Mouse (Mus musculus) thymus, adult 2 months (tissue): ENCODE measurements around the gene Arl15. TPM values are rescaled to one million over a fixed set of nuclear protein-coding genes. Genes with fewer than 3 reads are reported as not detected.

Experiments
- DNase-seq: peaks from one replicate; pipeline ENCODE4 v3.0.0; 2021
- H3K27ac ChIP-seq: fragments of 200-500 bp; 2 replicates; pipeline ENCODE4 v1.5.1; 2012; ENCODE audit warnings: low read length, control low read depth; ENCODE audit not compliant: control insufficient read depth, insufficient read depth
- H3K27me3 ChIP-seq: fragments of 200-500 bp; 2 replicates; pipeline ENCODE4 v1.6.1; 2012; ENCODE audit warnings: mild to moderate bottlenecking, low read length, moderate library complexity, mixed read lengths; ENCODE audit not compliant: control insufficient read depth, insufficient read depth
- H3K36me3 ChIP-seq: fragments of 200-500 bp; 2 replicates; pipeline ENCODE4 v1.6.1; 2012; ENCODE audit warnings: mild to moderate bottlenecking, low read length, moderate library complexity; ENCODE audit not compliant: control insufficient read depth, insufficient read depth
- H3K4me1 ChIP-seq: fragments of 200-500 bp; replicated peaks from 2 replicates; pipeline ENCODE4 v1.6.1; 2012; ENCODE audit warnings: low read length; ENCODE audit not compliant: control insufficient read depth, insufficient read depth
- H3K4me3 ChIP-seq: fragments of 200-500 bp; 2 replicates; pipeline ENCODE4 v1.5.1; 2012; ENCODE audit warnings: mild to moderate bottlenecking, low read length, control low read depth, moderate library complexity; ENCODE audit not compliant: control insufficient read depth, insufficient read depth
- CTCF ChIP-seq: fragments of 200-500 bp; IDR thresholded peaks from 2 replicates; pipeline ENCODE4 v1.5.1; 2012; ENCODE audit warnings: mild to moderate bottlenecking, control low read depth, low read length, moderate library complexity, borderline replicate concordance; ENCODE audit not compliant: control insufficient read depth, poor library complexity, insufficient read depth; ENCODE audit errors: extremely low read depth
- POLR2A ChIP-seq: fragments of 200-500 bp; IDR thresholded peaks from 2 replicates; pipeline ENCODE4 v1.6.1; 2012; ENCODE audit warnings: mild to moderate bottlenecking, low read length, control low read depth, moderate library complexity; ENCODE audit not compliant: control insufficient read depth, poor library complexity, insufficient read depth; ENCODE audit errors: extremely low read depth
- WGBS: fragments of 180-500 bp; shearing (Covaris S2); methylation state at CpG from one replicate; pipeline ENCODE4 v1.1.7; 2018; 5-methylcytosine and 5-hydroxymethylcytosine counted together
- polyA plus RNA-seq: library from polyadenylated mRNA; depleted of rRNA; stranded (reverse); fragments of >200 nt; gene quantifications from 2 replicates; pipeline ENCODE4 v1.2.3, GENCODE M21; 2012

Gene Arl15
- polyA plus RNA-seq, 1 experiment, result 4.9 TPM

DNA sequence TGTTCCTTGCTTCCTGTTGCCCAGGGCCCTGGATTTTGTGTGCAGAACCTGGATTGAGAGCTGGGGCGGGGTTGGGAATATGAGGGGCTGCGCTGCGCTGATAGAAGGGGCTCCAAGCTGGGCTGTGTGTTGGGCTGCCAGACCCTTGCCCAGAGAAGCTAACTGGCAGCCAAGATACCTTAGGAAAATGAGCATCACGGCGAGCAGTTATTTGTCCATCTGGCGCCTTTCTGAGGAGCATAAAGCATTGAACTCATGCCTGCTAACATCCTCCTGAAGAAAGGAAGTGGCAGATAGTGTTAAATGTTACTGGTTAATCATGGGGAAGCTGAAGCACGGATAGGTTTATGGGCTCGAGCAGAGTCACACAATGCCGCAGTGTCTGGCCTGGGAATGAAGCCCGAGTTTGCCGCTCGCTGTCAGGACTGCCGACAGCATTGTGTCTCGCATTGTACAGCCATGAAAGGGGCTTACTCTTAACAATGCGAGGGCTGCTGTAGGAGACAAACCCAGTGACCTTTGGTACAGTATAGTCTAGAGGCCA is 123.6 kb downstream of the Arl15 start:
- 96% methylated on average over 15 of the region's 15 CpGs for WGBS
- no peak for DNase-seq
- Histone ChIP-seq H3K4me3 (no peak overlapping the region), H3K4me1 (no peaks in the 10 kb centered on the region), H3K36me3 (peaks cover 4% of the 10 kb centered on the region; the same call in 1 of the 2 replicates), H3K27ac (no peak overlapping the region), H3K27me3 (no peaks in the 10 kb centered on the region)
- TF ChIP-seq POLR2A, result no peak
- TF ChIP-seq CTCF, result no peak

DNA sequence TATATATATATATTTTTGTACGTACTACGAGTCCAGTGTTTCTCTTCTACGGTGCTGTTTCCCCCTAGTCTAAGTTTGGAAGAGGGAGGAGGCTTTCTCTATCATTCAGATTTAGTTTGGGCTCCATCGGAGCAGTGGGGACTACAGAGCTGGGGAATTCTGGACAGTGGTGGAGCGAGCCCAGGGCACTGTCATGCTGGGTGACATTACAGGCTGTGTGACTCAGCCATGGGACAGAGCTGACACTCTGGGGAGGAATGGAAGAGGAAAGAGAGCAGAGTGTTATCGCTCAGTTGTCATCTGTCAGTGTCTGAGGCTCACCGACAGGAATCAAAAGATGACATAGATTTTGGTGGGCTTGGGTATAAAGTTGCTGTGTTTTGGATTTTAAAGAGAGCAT is 124.4 kb downstream of the Arl15 start:
- Histone ChIP-seq H3K4me1 (no peaks in the 10 kb centered on the region), H3K27me3 (no peaks in the 10 kb centered on the region), H3K27ac (no peak overlapping the region), H3K36me3 (peaks cover 4% of the 10 kb centered on the region; the same call in 1 of the 2 replicates), H3K4me3 (no peak overlapping the region)
- no peak for DNase-seq
- 98% methylated on average over 7 of the region's 7 CpGs for WGBS
- TF ChIP-seq POLR2A (no peak), CTCF (no peak)

DNA sequence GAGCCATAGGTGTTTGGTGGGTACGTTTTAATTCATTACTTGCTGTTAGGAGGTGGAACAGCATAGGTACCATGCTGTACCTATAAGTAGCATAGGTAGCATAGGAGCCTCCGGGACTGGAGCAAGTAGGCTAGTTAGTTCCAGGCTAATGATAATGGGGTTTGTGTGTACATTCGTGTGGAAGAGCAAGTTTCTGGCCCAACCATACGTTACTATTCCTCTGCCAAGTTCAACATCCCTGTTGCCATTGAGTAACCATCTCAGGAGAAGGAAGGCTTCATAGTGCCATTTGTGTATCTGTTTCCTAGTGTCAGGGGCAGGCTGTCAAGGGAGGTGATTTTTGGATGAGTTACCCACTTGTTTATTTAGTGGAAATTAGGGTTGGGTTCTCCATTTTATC is 141.4 kb downstream of the Arl15 start:
- Histone ChIP-seq H3K36me3 (no peaks in the 10 kb centered on the region), H3K4me3 (no peak overlapping the region), H3K4me1 (no peaks in the 10 kb centered on the region), H3K27ac (no peak overlapping the region), H3K27me3 (no peaks in the 10 kb centered on the region)
- no peak for DNase-seq
- 96% methylated on average over 4 of the region's 4 CpGs for WGBS
- TF ChIP-seq CTCF (no peak), POLR2A (no peak)

DNA sequence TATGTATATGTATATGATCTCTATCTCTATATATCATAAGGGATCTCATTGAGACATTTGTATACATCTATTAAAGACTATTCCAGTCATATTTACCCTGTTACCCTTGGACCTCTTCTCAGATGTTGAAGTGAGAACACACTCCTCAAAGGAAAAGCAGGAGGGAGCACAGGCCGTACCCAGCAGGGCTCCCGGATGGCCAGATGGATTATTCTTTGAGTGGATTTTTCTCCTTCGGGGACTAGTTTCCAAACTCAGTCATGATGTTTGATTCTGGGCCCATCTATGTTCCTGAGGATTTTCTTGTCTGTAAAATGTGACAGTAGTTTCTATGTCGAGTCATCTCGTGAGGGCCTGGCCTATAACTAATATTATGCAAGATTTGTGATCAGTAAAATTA is 142.9 kb downstream of the Arl15 start:
- Histone ChIP-seq H3K27me3 (no peaks in the 10 kb centered on the region), H3K4me3 (no peak overlapping the region), H3K4me1 (no peaks in the 10 kb centered on the region), H3K36me3 (no peaks in the 10 kb centered on the region), H3K27ac (no peak overlapping the region)
- DNase-seq, result no peak
- TF ChIP-seq POLR2A (no peak), CTCF (no peak)
- WGBS, result 99% methylated on average over 5 of the region's 5 CpGs

DNA sequence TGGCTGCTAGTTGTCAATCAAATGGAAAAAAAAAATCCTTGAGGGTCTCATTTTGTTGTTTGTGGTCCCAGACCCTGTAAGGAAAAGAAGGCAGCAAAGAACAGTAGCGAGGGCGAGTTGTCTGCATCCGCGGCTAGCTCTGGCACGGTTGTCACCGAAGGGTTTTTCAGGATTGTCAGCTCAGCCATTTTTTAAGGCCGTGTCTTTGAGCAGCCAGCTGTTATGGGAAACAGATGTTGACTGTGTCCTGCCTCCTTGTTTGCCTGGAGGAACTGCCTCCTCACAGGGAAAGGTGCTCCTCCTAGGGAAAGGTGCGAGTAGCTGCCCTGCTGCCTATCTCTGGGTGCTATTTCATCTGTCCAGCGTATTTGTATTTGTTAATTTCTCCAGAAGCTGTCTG is 144.3 kb downstream of the Arl15 start:
- H3K27ac ChIP-seq, result no peak overlapping the region
- no peak for TF ChIP-seq POLR2A
- no peak for TF ChIP-seq CTCF
- H3K4me3 ChIP-seq, result no peak overlapping the region
- no peak for DNase-seq
- no peaks in the 10 kb centered on the region for H3K36me3 ChIP-seq
- H3K27me3 ChIP-seq, result no peaks in the 10 kb centered on the region
- 99% methylated on average over 9 of the region's 9 CpGs for WGBS
- no peaks in the 10 kb centered on the region for H3K4me1 ChIP-seq

DNA sequence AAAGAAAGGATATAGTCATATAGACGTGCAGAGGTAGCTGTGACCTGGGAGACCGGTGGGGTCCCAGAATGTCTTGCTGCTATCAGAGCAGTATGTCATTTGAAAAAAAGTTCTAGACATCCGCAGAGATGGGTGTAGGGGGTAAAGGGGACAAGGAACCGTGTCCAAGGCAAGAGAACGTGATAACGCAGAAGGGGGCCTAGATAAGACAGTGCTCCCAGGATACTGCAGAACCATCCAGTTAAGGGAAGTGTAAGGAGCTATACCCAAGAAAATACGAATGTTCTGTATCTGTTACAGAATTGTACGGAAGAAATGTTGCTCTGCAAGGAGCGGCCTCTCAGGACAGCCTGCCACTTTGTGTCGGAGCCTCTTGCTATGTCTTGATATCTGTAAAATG is 144.8 kb downstream of the Arl15 start:
- Histone ChIP-seq H3K27ac (no peak overlapping the region), H3K4me3 (no peak overlapping the region), H3K36me3 (no peaks in the 10 kb centered on the region), H3K4me1 (no peaks in the 10 kb centered on the region), H3K27me3 (no peaks in the 10 kb centered on the region)
- DNase-seq, result no peak
- no peak for TF ChIP-seq CTCF
- no peak for TF ChIP-seq POLR2A
- WGBS, result 96% methylated on average over 10 of the region's 10 CpGs

DNA sequence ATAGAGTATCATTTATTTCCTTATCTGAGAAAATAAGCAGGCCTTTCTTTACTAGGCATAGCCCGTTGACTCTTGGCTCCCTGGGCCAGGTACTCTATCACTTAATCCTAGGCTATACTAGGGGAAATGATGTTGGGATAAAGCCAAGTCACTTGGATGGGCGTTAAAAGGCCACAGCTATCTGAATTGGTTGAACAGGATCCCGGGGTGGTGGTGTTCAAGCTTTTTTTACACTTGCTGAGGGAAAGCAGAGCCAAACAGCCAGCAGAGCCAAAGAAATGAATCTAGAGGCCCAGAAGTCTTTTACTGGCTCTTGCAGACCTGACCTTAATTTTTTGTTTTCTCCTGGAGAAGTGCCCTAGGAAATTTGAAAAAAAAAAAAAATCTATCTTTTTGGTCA is 145.4 kb downstream of the Arl15 start:
- no peaks in the 10 kb centered on the region for H3K4me1 ChIP-seq
- 96% methylated on average over 3 of the region's 3 CpGs for WGBS
- H3K36me3 ChIP-seq, result no peaks in the 10 kb centered on the region
- no peak overlapping the region for H3K4me3 ChIP-seq
- H3K27me3 ChIP-seq, result no peaks in the 10 kb centered on the region
- DNase-seq, result no peak
- H3K27ac ChIP-seq, result no peak overlapping the region
- TF ChIP-seq CTCF (no peak), POLR2A (no peak)
